Mouse (Mus musculus) neural tube, embryonic 11.5 days (tissue): ENCODE measurements at regions not wholly inside any gene's neighbourhood (a gene's known extent, or its start where the extent isn't known, plus 50 kb on each side); places are given as distances from the start of the nearest gene placed in this dataset.

Experiments
- ATAC-seq: fragments of 200-750 bp; cut with Nextera tagmentation; 2 replicates; pipeline ENCODE4 v1.8.0; 2017; ENCODE audit warnings: moderate number of reproducible peaks, mild to moderate bottlenecking, moderate TSS enrichment, moderate library complexity; ENCODE audit not compliant: insufficient read depth, low FRiP score, low TSS enrichment
- DNase-seq: peaks from one replicate; pipeline ENCODE4 v3.0.0-alpha.2; 2015; ENCODE audit warnings: low spot score
- H3K27ac ChIP-seq: fragments of 300-500 bp; sonication (generic); 2 replicates; pipeline ENCODE4 v1.5.1; 2014; ENCODE audit warnings: low read depth, mild to moderate bottlenecking, low read length
- H3K27me3 ChIP-seq: fragments of 300-500 bp; sonication (generic); 2 replicates; pipeline ENCODE4 v1.6.1; 2014; ENCODE audit warnings: mild to moderate bottlenecking, low read length, mixed read lengths; ENCODE audit not compliant: control insufficient read depth, insufficient read depth
- H3K36me3 ChIP-seq: fragments of 300-500 bp; sonication (generic); 2 replicates; pipeline ENCODE4 v1.6.1; 2014; ENCODE audit warnings: mild to moderate bottlenecking, low read length, moderate library complexity, mixed read lengths; ENCODE audit not compliant: control insufficient read depth, insufficient read depth
- H3K4me1 ChIP-seq: fragments of 300-500 bp; sonication (generic); 2 replicates; pipeline ENCODE4 v1.6.1; 2014; ENCODE audit warnings: low read length, mixed read lengths; ENCODE audit not compliant: control insufficient read depth, insufficient read depth
- H3K4me2 ChIP-seq: fragments of 300-500 bp; sonication (generic); 2 replicates; pipeline ENCODE4 v1.6.1; 2014; ENCODE audit warnings: low read depth, mild to moderate bottlenecking, moderate library complexity
- H3K4me3 ChIP-seq: fragments of 300-500 bp; sonication (generic); 2 replicates; pipeline ENCODE4 v1.5.1; 2014; ENCODE audit warnings: low read depth, low read length
- H3K9ac ChIP-seq: fragments of 300-500 bp; sonication (generic); 2 replicates; pipeline ENCODE4 v1.6.1; 2014; ENCODE audit warnings: mild to moderate bottlenecking, low read length
- H3K9me3 ChIP-seq: fragments of 300-500 bp; sonication (generic); 2 replicates; pipeline ENCODE4 v1.6.1; 2016; ENCODE audit warnings: low read length; ENCODE audit not compliant: control insufficient read depth
- WGBS: fragments of 180-500 bp; shearing (Covaris S2); extraction: QIAGEN DNeasy Blood & Tissue Kit; methylation state at CpG from one replicate; pipeline ENCODE4 v1.1.7; 2014; 5-methylcytosine and 5-hydroxymethylcytosine counted together

GRCm38 (mm10) chr5:59499441-59499840, 1781.7 kb downstream of the Pcdh7 start:
- no peak overlapping the region for H3K4me2 ChIP-seq
- H3K9me3 ChIP-seq: no peaks in the 10 kb centered on the region
- H3K36me3 ChIP-seq: no peaks in the 10 kb centered on the region
- H3K4me1 ChIP-seq: no peaks in the 10 kb centered on the region
- WGBS: 88% methylated on average over 1 of the region's 1 CpGs
- ATAC-seq: no peak
- no peak for DNase-seq
- H3K27ac ChIP-seq: no peak overlapping the region
- no peaks in the 10 kb centered on the region for H3K27me3 ChIP-seq
- H3K4me3 ChIP-seq: no peak overlapping the region
- no peak overlapping the region for H3K9ac ChIP-seq

GRCm38 (mm10) chr5:59545649-59546048, 1827.9 kb downstream of the Pcdh7 start:
- DNase-seq: peak; percentile 10
- H3K4me3 ChIP-seq: no peak overlapping the region
- H3K36me3 ChIP-seq: no peaks in the 10 kb centered on the region
- no peaks in the 10 kb centered on the region for H3K27me3 ChIP-seq
- H3K9ac ChIP-seq: no peak overlapping the region
- H3K27ac ChIP-seq: no peak overlapping the region
- H3K4me2 ChIP-seq: no peak overlapping the region
- ATAC-seq: peak; percentile 50
- H3K4me1 ChIP-seq: no peaks in the 10 kb centered on the region
- H3K9me3 ChIP-seq: no peaks in the 10 kb centered on the region
- WGBS: 50% methylated on average over 2 of the region's 2 CpGs

- no peak for DNase-seq
- no peak for ATAC-seq
- H3K36me3 ChIP-seq: no peaks in the 10 kb centered on the region
- H3K4me1 ChIP-seq: no peaks in the 10 kb centered on the region
- H3K4me3 ChIP-seq: no peak overlapping the region
- H3K27me3 ChIP-seq: no peaks in the 10 kb centered on the region
- WGBS: 65% methylated on average over 1 of the region's 1 CpGs
- no peak overlapping the region for H3K9ac ChIP-seq
- no peak overlapping the region for H3K27ac ChIP-seq
- no peak overlapping the region for H3K4me2 ChIP-seq
- no peaks in the 10 kb centered on the region for H3K9me3 ChIP-seq
Measured at GRCm38 (mm10) chr5:59591149-59591548, 1873.4 kb downstream of the Pcdh7 start.
